Mouse (Mus musculus) heart, postnatal 14 days (tissue): Measurements from ENCODE around the gene Fto. TPM values are rescaled to one million over a fixed set of nuclear protein-coding genes. Genes with fewer than 3 reads are reported as not detected.
A peak's percentile ranks its signal among the peaks of the same experiment; 100 is the strongest.

Experiments used
- DNase-seq, 2 experiments: peaks; one replicate each; pipeline ENCODE4 v3.0.0; 2021 to 2022
- intact Hi-C: fragments of 180-260 bp; cut with DNase I; formaldehyde crosslinking; loops from one replicate; pipeline ENCODE4 v1.15.1; 2025
- long read RNA-seq, 2 experiments: library from polyadenylated mRNA; stranded (forward); transcript quantifications; one replicate each; pipeline ENCODE4 v2.0.0; 2021
- total RNA-seq, 2 experiments: library from RNA; stranded (reverse); gene quantifications; 2 replicates each; pipeline ENCODE4 v1.2.3; 2021

Gene Fto
- total RNA-seq = 10 to 100 TPM; 68.6 to 70.4 TPM
- long read RNA-seq, experiment 1, transcript Fto-201 (9 exons, 3,564 nt) = major isoform, 19 of 32 reads
- long read RNA-seq, experiment 1, partial matches to known transcripts = 12 of 32 reads
- long read RNA-seq, experiment 1, other reads (novel, unspliced or antisense) = 1 of 32 reads
- long read RNA-seq, experiment 2, full-length matches to known transcripts = 24 of 38 reads
- long read RNA-seq, experiment 2, partial matches to known transcripts = 11 of 38 reads
- long read RNA-seq, experiment 2, other reads (novel, unspliced or antisense) = 3 of 38 reads

- peak; percentile 91 to 94 for DNase-seq
- intact Hi-C loops = loop anchor here (10.0 kb wide), 1 partner anchor 1052 kb away; no protein-coding TSS in a partner anchor
Measured at GRCm38 (mm10) chr8:91312835-91313832, at the start of gene Fto, which contains the start of gene Rpgrip1l. Gene Fto, plus strand, starts transcription at chr8:91313525. Gene Rpgrip1l, minus strand, starts transcription at chr8:91313262.

GRCm38 (mm10) chr8:91263939-91264338 is 49.4 kb upstream of the Fto start:
- intact Hi-C loops = no loop called here
- DNase-seq = no peak

- intact Hi-C loops = no loop called here
- no peak for DNase-seq
Measured at GRCm38 (mm10) chr8:91264564-91264963, 48.8 kb upstream of the Fto start.

- DNase-seq = no peak
- intact Hi-C loops = no loop called here
Measured at GRCm38 (mm10) chr8:91269374-91269958, 43.9 kb upstream of the Fto start.

- intact Hi-C loops = no loop called here
- DNase-seq = no peak
Measured at GRCm38 (mm10) chr8:91273493-91273892, 39.8 kb upstream of the Fto start.

- no peak for DNase-seq
- intact Hi-C loops = no loop called here
Measured at GRCm38 (mm10) chr8:91276337-91276736, 37.0 kb upstream of the Fto start.

- no peak for DNase-seq
- intact Hi-C loops = no loop called here
Measured at GRCm38 (mm10) chr8:91278060-91278459, 35.3 kb upstream of the Fto start.

- peak; percentile 19 to 33 for DNase-seq
Measured at GRCm38 (mm10) chr8:91280467-91281212, 32.7 kb upstream of the Fto start.

GRCm38 (mm10) chr8:91281545-91281944 is 31.8 kb upstream of the Fto start:
- intact Hi-C loops = no loop called here

More at GRCm38 (mm10) chr8:91280467-91281212, 32.7 kb upstream of the Fto start:
- intact Hi-C loops = no loop called here

GRCm38 (mm10) chr8:91282655-91283054 is 30.7 kb upstream of the Fto start:
- intact Hi-C loops = no loop called here

More at GRCm38 (mm10) chr8:91281545-91281944, 31.8 kb upstream of the Fto start:
- DNase-seq = no peak

GRCm38 (mm10) chr8:91283815-91284214 is 29.5 kb upstream of the Fto start:
- intact Hi-C loops = no loop called here
- DNase-seq = no peak

More at GRCm38 (mm10) chr8:91282655-91283054, 30.7 kb upstream of the Fto start:
- DNase-seq = no peak

- intact Hi-C loops = no loop called here
- DNase-seq = no peak
Measured at GRCm38 (mm10) chr8:91286237-91286636, 27.1 kb upstream of the Fto start.

GRCm38 (mm10) chr8:91290576-91290975 is 22.7 kb upstream of the Fto start:
- no peak for DNase-seq

GRCm38 (mm10) chr8:91295786-91296185 is 17.5 kb upstream of the Fto start:
- no peak for DNase-seq
- intact Hi-C loops = no loop called here

More at GRCm38 (mm10) chr8:91290576-91290975, 22.7 kb upstream of the Fto start:
- intact Hi-C loops = no loop called here

- no peak for DNase-seq
- intact Hi-C loops = no loop called here
Measured at GRCm38 (mm10) chr8:91298672-91299071, 14.7 kb upstream of the Fto start.

- no peak for DNase-seq
Measured at GRCm38 (mm10) chr8:91304481-91305386, 8.6 kb upstream of the Fto start.

GRCm38 (mm10) chr8:91312342-91312741 is 983 bp upstream of the Fto start:
- intact Hi-C loops = loop anchor here (10.0 kb wide), 1 partner anchor 1052 kb away; no protein-coding TSS in a partner anchor
- no peak for DNase-seq

More at GRCm38 (mm10) chr8:91304481-91305386, 8.6 kb upstream of the Fto start:
- intact Hi-C loops = no loop called here

- intact Hi-C loops = loop anchor here (10.0 kb wide), 1 partner anchor 1047 kb away; no protein-coding TSS in a partner anchor
- DNase-seq = no peak
Measured at GRCm38 (mm10) chr8:91317567-91318227, 4.4 kb downstream of the Fto start.
